Mouse (Mus musculus): ENCODE results near the gene Tnrc6b.

DNA sequence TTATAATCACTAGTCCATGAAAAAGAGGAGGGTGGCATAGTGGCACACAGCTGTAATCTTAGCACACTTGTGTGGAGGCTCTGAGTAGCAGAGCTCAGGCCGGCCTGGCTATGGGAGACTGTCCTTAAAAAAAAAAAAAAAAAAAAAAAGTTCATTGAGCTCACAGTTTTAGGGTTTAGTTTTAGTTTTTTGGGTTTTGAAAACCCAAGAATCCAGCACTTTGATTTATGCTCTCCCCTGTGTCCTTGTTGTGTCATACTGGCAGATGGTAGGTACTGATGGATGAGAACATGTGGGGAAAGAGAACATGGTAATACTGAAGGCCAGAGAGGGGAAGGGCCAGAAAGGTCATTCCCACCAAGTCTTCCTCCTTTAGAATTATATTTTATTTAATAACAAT is 19.9 kb downstream of the Tnrc6b start:
- TF ChIP-seq GATA1 (IDR thresholded peaks at IDR 0.05; ENCODE audit: low read length) (no peak), TAL1 (IDR thresholded peaks at IDR 0.05; ENCODE audit: low read length) (no peak)

Data from erythroblast, embryonic 14.5 days (primary cell).